Mouse (Mus musculus): ENCODE measurements around the gene Fhit. TPM values are rescaled to one million over a fixed set of nuclear protein-coding genes. Genes with fewer than 3 reads are reported as not detected.
"Not testable (repeated sequence)": the region's sequence is repeated elsewhere in the genome, so short reads cannot be mapped to it uniquely, and the experiment has no call there.

Fhit gene
- total RNA-seq (2021), result 1 to 10 TPM; 4.7 to 5.2 TPM

GRCm38 (mm10) chr14:11161751-11162231 lies at the start of gene Fhit:
Fhit (minus strand) TSS chr14:11162035.
- DNase-seq (ENCODE audit: extremely low spot score in 1 of 2, low spot score in 2 of 2), result peak; percentile 92 to 93
- intact Hi-C loops (cut with DNase I), result loop anchor here (5.0 kb wide), 1 partner anchor 391 kb away; the partner anchor contains the start of gene Ptprg

GRCm38 (mm10) chr14:11206786-11207185 lies 45.0 kb upstream of the Fhit start:
- no peak for DNase-seq (ENCODE audit: extremely low spot score in 1 of 2, low spot score in 2 of 2)
- intact Hi-C loops (cut with DNase I), result no loop called here

- intact Hi-C loops (cut with DNase I), result loop anchor here (5.0 kb wide), 1 partner anchor 391 kb away; the partner anchor contains the start of gene Ptprg
- peak; percentile 75 to 77 for DNase-seq (ENCODE audit: extremely low spot score in 1 of 2, low spot score in 2 of 2)
These were observed 907 bp downstream of the Fhit start for GRCm38 (mm10) chr14:11160806-11161450.

GRCm38 (mm10) chr14:11159641-11160040 lies 2.2 kb downstream of the Fhit start:
- intact Hi-C loops (cut with DNase I), result loop anchor here (5.0 kb wide), 1 partner anchor 393 kb away; the partner anchor contains the start of gene Ptprg

GRCm38 (mm10) chr14:11159021-11159420 lies 2.8 kb downstream of the Fhit start:
- intact Hi-C loops (cut with DNase I), result no loop called here
- DNase-seq (ENCODE audit: extremely low spot score in 1 of 2, low spot score in 2 of 2), result no peak

More at GRCm38 (mm10) chr14:11159641-11160040, 2.2 kb downstream of the Fhit start:
- no peak for DNase-seq (ENCODE audit: extremely low spot score in 1 of 2, low spot score in 2 of 2)

GRCm38 (mm10) chr14:11157741-11158140 lies 4.1 kb downstream of the Fhit start:
- no peak for DNase-seq (ENCODE audit: extremely low spot score in 1 of 2, low spot score in 2 of 2)
- intact Hi-C loops (cut with DNase I), result no loop called here

GRCm38 (mm10) chr14:11151634-11152321 lies 10.1 kb downstream of the Fhit start:
- peak in 1 of 2 experiments; percentile 29 for DNase-seq (ENCODE audit: extremely low spot score in 1 of 2, low spot score in 2 of 2)
- intact Hi-C loops (cut with DNase I), result no loop called here

GRCm38 (mm10) chr14:11133787-11134735 lies 27.8 kb downstream of the Fhit start:
- DNase-seq (ENCODE audit: extremely low spot score in 1 of 2, low spot score in 2 of 2), result no peak
- intact Hi-C loops (cut with DNase I), result no loop called here

GRCm38 (mm10) chr14:11132637-11133474 lies 29.0 kb downstream of the Fhit start:
- no peak for DNase-seq (ENCODE audit: extremely low spot score in 1 of 2, low spot score in 2 of 2)
- intact Hi-C loops (cut with DNase I), result no loop called here

- intact Hi-C loops (cut with DNase I), result no loop called here
- no peak for DNase-seq (ENCODE audit: extremely low spot score in 1 of 2, low spot score in 2 of 2)
These were observed 36.7 kb downstream of the Fhit start for GRCm38 (mm10) chr14:11125096-11125495.

GRCm38 (mm10) chr14:11119076-11119475 lies 42.8 kb downstream of the Fhit start:
- no peak for DNase-seq (ENCODE audit: extremely low spot score in 1 of 2, low spot score in 2 of 2)
- intact Hi-C loops (cut with DNase I), result no loop called here

GRCm38 (mm10) chr14:11085596-11085995 lies 76.2 kb downstream of the Fhit start:
- DNase-seq (ENCODE audit: extremely low spot score in 1 of 2, low spot score in 2 of 2), result no peak

GRCm38 (mm10) chr14:11083946-11084345 lies 77.9 kb downstream of the Fhit start:
- intact Hi-C loops (cut with DNase I), result no loop called here
- no peak for DNase-seq (ENCODE audit: extremely low spot score in 1 of 2, low spot score in 2 of 2)

More at GRCm38 (mm10) chr14:11085596-11085995, 76.2 kb downstream of the Fhit start:
- intact Hi-C loops (cut with DNase I), result no loop called here

- no peak for DNase-seq (ENCODE audit: extremely low spot score in 1 of 2, low spot score in 2 of 2)
- intact Hi-C loops (cut with DNase I), result no loop called here
These were observed 78.4 kb downstream of the Fhit start for GRCm38 (mm10) chr14:11083462-11083861.

GRCm38 (mm10) chr14:11063594-11063993 lies 98.2 kb downstream of the Fhit start:
- no peak for DNase-seq (ENCODE audit: extremely low spot score in 1 of 2, low spot score in 2 of 2)
- intact Hi-C loops (cut with DNase I), result no loop called here

- intact Hi-C loops (cut with DNase I), result no loop called here
- DNase-seq (ENCODE audit: extremely low spot score in 1 of 2, low spot score in 2 of 2), result no peak
These were observed 101.6 kb downstream of the Fhit start for GRCm38 (mm10) chr14:11060221-11060620.

- intact Hi-C loops (cut with DNase I); DNase-seq (ENCODE audit: extremely low spot score in 1 of 2, low spot score in 2 of 2): not testable (repeated sequence)
These were observed 122.1 kb downstream of the Fhit start for GRCm38 (mm10) chr14:11039503-11040300.

Measured in left cerebral cortex, postnatal 10 days (tissue).